Mouse (Mus musculus): ENCODE measurements around the gene Auts2.

DNA sequence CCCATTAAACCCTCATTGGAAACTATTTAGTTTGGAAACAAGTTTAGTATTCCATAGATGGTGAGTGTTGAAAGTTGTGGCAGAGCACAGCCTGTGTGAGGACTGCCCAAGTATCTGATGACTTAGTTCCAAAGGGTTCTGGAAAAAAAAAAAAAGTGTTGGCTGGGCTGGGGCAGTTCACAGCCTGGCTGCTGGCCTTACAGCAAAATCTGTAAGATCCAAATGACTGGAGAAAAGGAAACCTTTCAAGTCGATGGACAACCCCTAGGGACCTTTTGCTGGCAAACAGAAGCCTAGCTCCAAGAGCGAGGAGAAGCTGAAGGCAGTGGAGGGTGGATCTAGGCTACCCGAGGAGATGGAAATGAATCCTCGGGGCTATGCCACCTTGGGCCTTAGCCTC, 869.4 kb downstream of the Auts2 start:
- no peak for TF ChIP-seq CTCF (IDR thresholded peaks at IDR 0.05; ENCODE audit: low read depth)
- no peak for TF ChIP-seq EP300 (IDR thresholded peaks at IDR 0.05; ENCODE audit: low read depth)
